ENCODE assay signal across 8 mouse cellular contexts in the genomic region with DNA sequence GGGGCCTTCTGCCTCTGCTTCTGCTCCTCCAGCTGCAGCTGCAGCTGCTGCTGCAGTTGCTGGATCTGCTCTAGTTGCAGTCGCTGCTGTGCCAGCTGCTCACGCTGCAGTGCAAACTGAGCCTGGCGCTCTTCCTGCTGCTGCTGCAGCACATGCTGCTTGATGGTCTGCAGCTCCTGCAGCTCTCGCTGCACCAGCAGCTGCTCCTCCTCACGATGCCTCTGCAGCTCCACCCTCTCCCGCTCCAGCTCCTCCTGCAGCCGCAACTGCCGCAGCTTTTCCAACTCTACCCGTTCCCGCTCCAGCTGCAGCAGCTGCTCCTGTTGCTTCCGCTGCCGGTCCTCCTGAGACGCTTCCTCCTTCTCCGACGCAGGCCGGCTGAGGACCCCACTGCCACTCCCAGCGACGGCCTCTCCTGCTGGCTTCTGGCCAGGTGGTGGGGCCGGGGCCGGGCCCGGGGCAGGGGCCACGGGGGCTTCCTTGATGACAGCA. TPM values are rescaled to one million over a fixed set of nuclear protein-coding genes. Genes with fewer than 3 reads are reported as not detected.
A peak's percentile ranks its signal among the peaks of the same experiment; 100 is the strongest.
DNase-seq lines count a peak whose midpoint lies in the region; ATAC-seq and TF ChIP-seq lines count a peak whose summit lies in the region.

No protein-coding gene starts in this region.

- H3K9ac ChIP-seq in liver, embryonic 12.5 days: peak overlapping the region; percentile 36; the same call in 1 of the 2 replicates

- peak overlapping the region; percentile 66 for H3K4me2 ChIP-seq in liver, embryonic 12.5 days

- H3K36me3 ChIP-seq in thymus, adult 2 months (ENCODE audit: control insufficient read depth, insufficient read depth, low read length): no peaks in the 10 kb centered on the region
- H3K36me3 ChIP-seq in liver, embryonic 12.5 days: no peaks in the 10 kb centered on the region
- H3K36me3 ChIP-seq in small intestine, adult 2 months (ENCODE audit: control insufficient read depth, insufficient read depth, low read length): no peaks in the 10 kb centered on the region

- H3K4me1 ChIP-seq in thymus, adult 2 months (replicated peaks; ENCODE audit: control insufficient read depth, insufficient read depth, low read length): peaks cover 36% of the 10 kb centered on the region
- H3K4me1 ChIP-seq in liver, embryonic 12.5 days: peaks cover 29% of the 10 kb centered on the region
- peaks cover 19% of the 10 kb centered on the region for H3K4me1 ChIP-seq in small intestine, adult 2 months (ENCODE audit: control insufficient read depth, insufficient read depth, insufficient read length, low read length)

- no peak for TF ChIP-seq CTCF in thymus, adult 2 months (IDR thresholded peaks at IDR 0.05; ENCODE audit: borderline replicate concordance, control insufficient read depth, extremely low read depth, insufficient read depth, low read length, poor library complexity)
- TF ChIP-seq CTCF in small intestine, adult 2 months (IDR thresholded peaks at IDR 0.05; ENCODE audit: extremely low read depth, insufficient read length, insufficient replicate concordance, low read depth, low read length): no peak

- no peaks in the 10 kb centered on the region for H3K27me3 ChIP-seq in thymus, adult 2 months (ENCODE audit: control insufficient read depth, insufficient read depth, low read length)
- peaks cover 71% of the 10 kb centered on the region for H3K27me3 ChIP-seq in liver, embryonic 12.5 days (replicated peaks)
- no peaks in the 10 kb centered on the region for H3K27me3 ChIP-seq in small intestine, adult 2 months (ENCODE audit: control insufficient read depth, insufficient read depth, low read length)

- H3K4me3 ChIP-seq in thymus, adult 2 months (ENCODE audit: control insufficient read depth, insufficient read depth, low read length): peak overlapping the region; percentile 45
- H3K4me3 ChIP-seq in liver, embryonic 12.5 days: peak overlapping the region; percentile 37
- peak overlapping the region; percentile 49 for H3K4me3 ChIP-seq in small intestine, adult 2 months (ENCODE audit: low read depth, low read length)

- 10% methylated on average over 22 of the region's 22 CpGs for WGBS in thymus, adult 2 months
- 14% methylated on average over 22 of the region's 22 CpGs for WGBS in liver, embryonic 12.5 days (ENCODE audit: insufficient replicate concordance)
- 17% methylated on average over 22 of the region's 22 CpGs for WGBS in small intestine, adult 2 months

- peak; percentile 44 for DNase-seq in CD4-positive, CD25-positive, alpha-beta regulatory T cell, adult 2 months (ENCODE audit: low read depth, low spot score)
- no peak for DNase-seq in thymus, adult 2 months
- DNase-seq in thymus, postnatal 10 days (ENCODE audit: low spot score in 2 of 2): no peak
- no peak for DNase-seq in right cerebral cortex, postnatal 25 days

- ATAC-seq in CD4-positive, CD25-positive, alpha-beta regulatory T cell, adult 4 months: no peak
- ATAC-seq in liver, embryonic 12.5 days: no peak
- ATAC-seq in activated CD4-positive, CD25-positive, alpha-beta regulatory T cell, adult 4 months: no peak

- no peak overlapping the region for H3K27ac ChIP-seq in thymus, adult 2 months (ENCODE audit: control insufficient read depth, insufficient read depth, low read length)
- no peak overlapping the region for H3K27ac ChIP-seq in liver, embryonic 12.5 days
- H3K27ac ChIP-seq in small intestine, adult 2 months (ENCODE audit: insufficient read depth, low read depth, low read length): no peak overlapping the region

- no peak for TF ChIP-seq POLR2A in thymus, adult 2 months (IDR thresholded peaks at IDR 0.05; ENCODE audit: control insufficient read depth, extremely low read depth, insufficient read depth, low read length, poor library complexity)
- no peak for TF ChIP-seq POLR2A in small intestine, adult 2 months (IDR thresholded peaks at IDR 0.05; ENCODE audit: low read depth, low read length)

- H3K9me3 ChIP-seq in liver, embryonic 12.5 days (replicated peaks): no peaks in the 10 kb centered on the region

RNA-seq across cellular contexts. Expression of gene Apeh, which starts 16.7 kb away (rescaled TPM):
- 10 to 100 TPM; 52.2 to 70.5 TPM for polyA plus RNA-seq in CD4-positive, CD25-positive, alpha-beta regulatory T cell, adult 4 months (2017; shearing (Covaris generic))
- polyA plus RNA-seq in thymus, adult 2 months (2012; rRNA removed): 131 and 163 TPM in 2 replicates
- polyA plus RNA-seq in liver, embryonic 12.5 days (2016; fragmentation: Nextera tagmentation; extraction: Ambion mirVana): 199 and 215 TPM in 2 replicates
- 127 and 189 TPM in 2 replicates for polyA plus RNA-seq in small intestine, adult 2 months (2012; rRNA removed)
- 10 to 100 TPM; 39.4 to 45.0 TPM for polyA plus RNA-seq in activated CD4-positive, CD25-positive, alpha-beta regulatory T cell, adult 4 months (2017; shearing (Covaris generic))

RNA-seq across cellular contexts. Expression of gene Rnf123, which starts 28.0 kb away (rescaled TPM):
- 10 to 100 TPM; 68.1 to 87.9 TPM for polyA plus RNA-seq in CD4-positive, CD25-positive, alpha-beta regulatory T cell, adult 4 months (2017; shearing (Covaris generic))
- 221 and 246 TPM in 2 replicates for polyA plus RNA-seq in thymus, adult 2 months (2012; rRNA removed)
- polyA plus RNA-seq in liver, embryonic 12.5 days (2016; fragmentation: Nextera tagmentation; extraction: Ambion mirVana): 96.6 and 101 TPM in 2 replicates
- polyA plus RNA-seq in small intestine, adult 2 months (2012; rRNA removed): 48.3 and 86.7 TPM in 2 replicates
- polyA plus RNA-seq in activated CD4-positive, CD25-positive, alpha-beta regulatory T cell, adult 4 months (2017; shearing (Covaris generic)): 10 to 100 TPM; 49.9 to 75.8 TPM

RNA-seq across cellular contexts. Expression of gene Mst1, which starts 30.9 kb away (rescaled TPM):
- 1 to 10 TPM; 1.4 to 1.5 TPM for polyA plus RNA-seq in CD4-positive, CD25-positive, alpha-beta regulatory T cell, adult 4 months (2017; shearing (Covaris generic))
- 3.3 and 3.5 TPM in 2 replicates for polyA plus RNA-seq in thymus, adult 2 months (2012; rRNA removed)
- 14.5 and 15.7 TPM in 2 replicates for polyA plus RNA-seq in liver, embryonic 12.5 days (2016; fragmentation: Nextera tagmentation; extraction: Ambion mirVana)
- 0.18 and 0.35 TPM in 2 replicates for polyA plus RNA-seq in small intestine, adult 2 months (2012; rRNA removed)
- under 1 TPM; 0.40 to 0.48 TPM for polyA plus RNA-seq in activated CD4-positive, CD25-positive, alpha-beta regulatory T cell, adult 4 months (2017; shearing (Covaris generic))

RNA-seq across cellular contexts. Expression of gene Amigo3, which starts 58.2 kb away (rescaled TPM):
- polyA plus RNA-seq in CD4-positive, CD25-positive, alpha-beta regulatory T cell, adult 4 months (2017; shearing (Covaris generic)): 1 to 10 TPM; 2.0 to 2.8 TPM
- 4.5 and 4.8 TPM in 2 replicates for polyA plus RNA-seq in thymus, adult 2 months (2012; rRNA removed)
- 2.2 and 2.5 TPM in 2 replicates for polyA plus RNA-seq in liver, embryonic 12.5 days (2016; fragmentation: Nextera tagmentation; extraction: Ambion mirVana)
- polyA plus RNA-seq in small intestine, adult 2 months (2012; rRNA removed): 6.1 and 12.0 TPM in 2 replicates
- 1 to 10 TPM; 1.3 to 3.3 TPM for polyA plus RNA-seq in activated CD4-positive, CD25-positive, alpha-beta regulatory T cell, adult 4 months (2017; shearing (Covaris generic))
